Mouse (Mus musculus): ENCODE data around the gene Unc5b.

Gene Unc5b

DNA sequence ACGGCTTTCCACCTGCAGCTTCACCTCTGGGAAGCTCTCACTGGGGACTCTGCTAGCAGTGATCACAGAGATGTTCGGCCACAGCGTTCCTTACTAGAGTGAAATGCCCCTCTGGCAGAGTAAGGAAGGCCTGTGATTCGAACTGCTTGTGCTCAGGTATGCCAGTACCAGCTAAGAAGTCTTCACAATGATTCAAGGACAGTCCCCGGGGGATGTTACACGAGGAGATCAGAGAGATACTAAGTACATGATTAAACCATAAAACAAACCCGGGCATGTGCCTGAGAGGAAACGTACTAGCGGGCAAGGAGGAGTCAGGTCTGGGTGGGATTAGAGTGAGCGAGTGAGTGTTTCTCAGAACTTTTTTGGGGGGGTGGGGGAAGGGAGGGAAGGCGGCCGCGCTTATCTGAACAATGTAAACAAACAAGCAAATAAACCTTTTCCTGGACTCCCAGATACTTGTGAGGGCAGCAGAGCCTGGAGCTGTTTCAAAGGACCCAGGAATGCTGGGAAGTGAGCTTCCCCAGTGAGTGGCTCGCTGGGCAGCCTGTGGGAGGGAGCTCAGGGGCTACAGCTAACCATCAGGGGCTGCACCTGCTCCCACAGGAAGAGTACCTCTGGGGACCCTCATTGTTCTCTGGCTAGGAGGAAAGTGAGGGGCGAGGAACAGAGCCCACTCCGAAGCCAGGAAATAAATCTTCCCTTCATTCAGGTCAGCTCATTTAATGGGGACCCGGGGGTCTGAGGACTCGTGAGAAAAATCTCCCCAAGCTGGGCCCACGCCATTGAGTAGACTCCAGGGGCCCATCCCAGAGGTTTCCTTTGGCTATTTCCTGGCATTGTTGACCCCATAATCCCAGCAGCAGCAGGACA lies 30.9 kb downstream of the Unc5b start:
- DNase-seq (ENCODE audit: low read depth, low spot score): no peak

DNA sequence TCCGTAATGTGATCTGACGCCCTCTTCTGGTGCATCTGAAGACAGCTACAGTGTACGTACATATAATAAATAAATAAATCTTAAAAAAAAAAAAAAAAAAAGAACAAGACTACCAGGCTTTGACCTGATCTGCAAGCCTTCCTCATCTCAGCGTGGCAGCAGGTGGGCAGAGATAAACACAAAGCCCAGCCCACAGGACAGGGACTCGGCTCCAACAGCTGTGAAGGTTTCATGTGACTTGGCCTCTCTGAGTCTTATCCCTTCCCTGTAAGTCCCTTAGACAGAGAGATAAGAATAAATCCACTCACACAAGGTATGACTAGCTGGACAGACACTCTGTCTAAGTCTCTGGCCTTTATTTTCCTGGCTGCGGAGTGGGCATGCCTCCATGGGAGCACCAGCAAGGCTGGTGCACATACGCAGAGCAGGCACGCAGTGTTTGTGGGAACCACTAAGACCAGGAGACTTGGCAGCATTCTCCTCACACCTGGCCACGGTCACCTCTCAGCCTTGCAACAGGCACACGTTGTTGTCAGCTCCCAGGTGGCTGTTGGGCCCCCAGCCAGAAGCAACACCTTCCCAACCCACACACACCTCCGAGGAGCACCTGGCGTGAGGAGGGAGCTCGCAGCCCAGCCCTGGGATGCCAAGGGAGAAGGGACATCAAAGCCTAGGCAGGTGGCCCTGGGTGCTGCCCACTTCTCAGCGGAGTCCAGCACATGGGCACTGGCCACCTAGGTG lies 33.5 kb downstream of the Unc5b start:
- DNase-seq (ENCODE audit: low read depth, low spot score): no peak

DNA sequence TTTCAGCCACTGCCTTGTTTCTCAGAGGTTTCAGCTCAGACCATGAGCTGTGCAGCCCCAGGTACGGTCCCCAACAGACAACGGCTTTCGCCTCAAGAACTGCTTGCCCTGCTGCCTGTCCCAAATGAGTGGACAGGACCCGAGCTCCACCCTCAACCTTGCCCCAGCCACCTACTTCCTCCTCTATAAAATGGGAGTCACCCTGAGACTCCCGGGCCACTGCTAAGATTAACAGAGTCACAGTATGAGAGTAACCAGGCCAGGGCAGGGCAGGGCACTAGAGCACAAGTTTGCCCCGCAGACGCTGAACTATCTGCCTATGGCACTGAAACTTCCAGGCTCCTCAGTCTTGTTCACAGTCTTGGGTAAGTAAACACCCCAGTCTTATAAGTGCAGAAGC lies 34.9 kb downstream of the Unc5b start:
- DNase-seq (ENCODE audit: low read depth, low spot score): no peak

- no peak for DNase-seq (ENCODE audit: low read depth, low spot score)
Observed at GRCm38 (mm10) chr10:60796028-60796427, 35.4 kb downstream of the Unc5b start.

DNA sequence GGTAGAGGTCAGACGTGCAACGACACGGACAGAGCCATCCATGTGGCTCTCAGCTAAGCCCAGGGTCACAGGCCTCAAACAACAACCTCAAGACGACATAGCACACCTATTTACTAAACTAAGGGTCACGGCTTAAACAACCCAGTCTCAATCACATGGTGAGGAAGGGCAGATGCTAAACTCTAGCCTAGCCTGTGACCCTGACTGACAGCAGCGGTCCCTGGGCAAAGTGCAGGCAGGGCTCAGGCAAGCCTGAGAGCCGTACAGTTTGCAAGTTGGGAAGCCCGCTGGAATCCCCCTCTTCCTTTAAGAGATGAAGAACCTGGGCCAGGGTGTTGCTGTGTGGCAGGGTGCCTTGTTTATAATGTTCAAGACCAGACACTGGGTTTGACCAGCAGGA lies 36.6 kb downstream of the Unc5b start:
- no peak for DNase-seq (ENCODE audit: low read depth, low spot score)

DNA sequence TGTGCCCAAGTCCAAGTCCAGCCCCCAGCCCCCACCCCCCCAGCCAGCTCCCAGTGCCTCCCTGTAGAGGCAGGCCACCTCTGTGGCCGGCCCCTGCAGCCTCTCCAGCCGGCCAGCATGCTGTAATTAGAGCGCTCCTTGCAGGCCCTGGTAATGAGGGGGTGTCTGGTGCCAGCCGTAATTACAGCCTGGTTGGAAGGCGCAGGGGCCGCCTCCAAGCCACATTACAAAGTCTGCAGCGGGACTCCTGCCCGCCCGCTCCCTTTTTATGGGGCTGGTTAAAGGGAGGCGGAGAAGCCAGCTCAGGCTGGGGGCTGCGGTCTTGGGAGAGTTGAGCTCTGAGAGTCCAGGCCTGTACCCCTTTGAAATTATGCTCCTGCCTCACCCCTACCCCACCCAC lies 37.0 kb downstream of the Unc5b start:
- no peak for DNase-seq (ENCODE audit: low read depth, low spot score)

- no peak for DNase-seq (ENCODE audit: low read depth, low spot score)
Observed at GRCm38 (mm10) chr10:60792841-60793240, 38.5 kb downstream of the Unc5b start.

DNA sequence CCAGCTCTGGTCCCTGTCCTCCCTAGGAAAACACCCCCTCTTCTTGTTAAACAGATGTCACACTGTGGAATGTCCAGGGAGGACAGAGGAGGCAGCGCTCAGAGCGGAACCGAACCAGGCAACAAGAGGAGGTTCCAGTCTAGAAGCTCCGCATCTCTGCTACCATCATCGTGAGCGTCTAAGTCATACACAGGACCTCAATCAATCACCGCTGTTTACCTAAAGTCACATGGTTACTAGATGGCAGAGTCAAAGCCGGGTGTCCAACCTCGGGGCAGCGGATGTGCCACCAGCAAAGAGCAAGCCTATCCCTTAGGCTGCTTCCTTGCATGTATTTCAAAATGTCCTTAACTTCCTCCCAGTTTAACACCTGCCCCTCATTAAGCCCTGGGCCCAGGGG lies 39.0 kb downstream of the Unc5b start:
- no peak for DNase-seq (ENCODE audit: low read depth, low spot score)

DNA sequence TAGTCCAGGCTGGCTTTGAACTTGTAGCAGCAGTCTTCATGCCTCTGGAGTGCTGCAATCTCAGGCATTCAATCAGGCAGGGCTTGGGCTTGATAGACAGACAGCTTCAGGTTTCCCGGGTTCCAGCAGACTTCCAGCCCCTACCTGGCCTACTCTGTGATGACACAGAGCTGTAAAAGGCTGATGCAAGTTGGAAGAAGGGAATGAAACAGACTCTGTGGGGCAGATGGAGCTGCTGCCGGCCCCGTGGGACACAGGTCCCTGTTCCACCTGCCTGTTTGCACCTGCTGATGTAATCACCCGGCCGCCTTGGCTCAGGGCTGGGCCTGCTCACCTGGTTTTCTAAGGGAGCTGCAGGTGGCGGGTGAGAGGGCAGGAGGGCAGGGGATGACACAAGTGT lies 40.5 kb downstream of the Unc5b start:
- no peak for DNase-seq (ENCODE audit: low read depth, low spot score)

- no peak for DNase-seq (ENCODE audit: low read depth, low spot score)
Observed at GRCm38 (mm10) chr10:60787303-60788074, 43.9 kb downstream of the Unc5b start.

DNA sequence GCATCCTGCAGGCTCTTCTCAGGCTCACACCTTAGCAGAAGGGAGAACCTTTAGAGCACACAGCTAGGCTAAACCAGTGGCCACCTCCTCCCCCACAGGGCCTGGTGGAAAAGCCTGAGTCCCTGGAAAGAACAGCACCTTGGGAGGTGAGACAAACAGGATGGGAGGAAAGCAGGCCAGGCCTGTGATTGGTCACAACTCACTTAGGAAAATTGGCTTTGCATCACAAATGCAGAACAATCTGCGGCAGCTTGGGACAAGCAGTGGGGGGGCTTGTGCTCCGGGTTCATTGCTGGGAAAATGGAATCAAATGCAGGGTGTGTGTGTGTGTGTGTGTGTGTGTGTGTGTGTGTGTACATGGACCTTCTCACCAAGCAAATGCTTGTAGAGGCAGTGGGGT lies 47.8 kb downstream of the Unc5b start:
- DNase-seq (ENCODE audit: low read depth, low spot score): no peak

- peak; percentile 84 for DNase-seq (ENCODE audit: low read depth, low spot score)
Observed at GRCm38 (mm10) chr10:60779628-60780027, 51.8 kb downstream of the Unc5b start.

DNA sequence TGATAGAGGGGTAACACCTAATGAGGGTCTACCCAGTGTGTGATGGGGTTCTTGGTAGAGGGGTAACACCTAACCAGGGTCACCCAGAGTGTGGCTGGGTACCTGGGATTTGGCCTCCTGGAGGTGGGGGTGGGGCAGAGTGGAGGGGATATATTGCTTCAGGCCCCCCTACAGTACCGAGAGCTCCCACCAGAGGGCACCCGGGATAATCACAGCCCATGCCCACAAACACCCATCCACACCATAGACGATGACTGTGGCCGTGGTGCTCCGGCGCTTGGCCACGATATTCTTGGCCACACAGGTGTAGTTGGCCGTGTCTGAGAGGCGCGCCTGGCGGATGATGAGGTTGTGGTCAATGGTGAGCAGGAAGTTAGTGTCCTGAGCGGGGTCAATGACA lies 52.8 kb downstream of the Unc5b start:
- peak; percentile 58 for DNase-seq (ENCODE audit: low read depth, low spot score)

DNA sequence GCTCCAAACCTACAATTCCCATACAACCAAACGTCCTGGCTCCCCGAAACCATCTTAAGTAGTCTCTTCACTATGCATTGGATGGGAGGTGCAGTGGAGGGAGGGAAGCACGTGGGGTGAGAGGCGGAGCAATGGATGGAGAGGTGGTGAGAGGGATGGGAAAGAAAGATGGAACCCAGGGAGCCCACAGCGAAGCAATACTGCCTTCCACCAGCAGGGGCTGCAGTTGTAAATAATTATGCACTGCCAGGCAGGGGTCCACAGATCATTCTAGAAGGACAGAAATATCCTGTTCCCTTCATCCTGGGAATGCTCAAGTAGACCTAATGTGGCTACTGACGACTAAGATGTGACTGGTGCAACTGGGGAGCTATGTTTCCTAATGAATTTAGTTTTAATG lies 55.9 kb downstream of the Unc5b start:
- DNase-seq (ENCODE audit: low read depth, low spot score): no peak

DNA sequence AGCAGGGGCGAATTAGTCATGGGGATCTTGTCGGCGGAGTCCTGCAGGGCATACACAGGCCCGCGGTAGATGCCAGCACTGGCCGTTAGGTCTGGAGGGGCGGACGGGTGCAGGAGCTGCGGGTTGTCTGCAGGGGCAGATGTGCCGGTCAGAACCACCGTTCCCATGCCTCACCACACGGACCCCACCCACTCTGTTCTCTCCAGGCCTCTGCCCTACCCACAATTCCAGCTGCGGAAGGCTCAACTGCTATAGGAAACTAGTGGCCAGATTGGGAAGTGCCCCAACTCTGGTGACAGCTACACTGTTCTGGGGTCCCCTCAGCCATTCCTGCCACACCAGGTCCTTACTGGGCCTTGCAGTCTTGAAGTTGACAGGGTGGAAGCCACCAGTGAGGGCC lies 56.8 kb downstream of the Unc5b start:
- no peak for DNase-seq (ENCODE audit: low read depth, low spot score)

DNA sequence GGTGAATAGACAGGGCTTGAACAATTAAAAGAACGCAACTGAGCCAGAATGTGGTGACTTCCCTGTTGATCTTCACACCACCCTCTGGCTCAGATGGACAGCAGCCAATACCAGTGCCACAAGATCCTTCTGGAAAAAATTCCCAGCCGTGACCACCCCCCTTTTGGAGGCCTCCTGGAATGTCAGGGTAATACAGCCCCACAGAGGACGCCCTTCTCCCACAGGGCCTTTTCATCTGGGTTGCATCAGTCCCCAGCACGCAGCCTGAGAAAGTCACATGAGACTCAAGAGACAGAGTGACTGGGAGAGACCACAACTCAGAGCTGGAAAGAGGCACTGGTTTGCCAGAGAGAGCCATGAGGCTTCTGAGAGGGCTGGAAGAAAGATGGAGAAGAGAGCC lies 60.5 kb downstream of the Unc5b start:
- DNase-seq (ENCODE audit: low read depth, low spot score): no peak

DNA sequence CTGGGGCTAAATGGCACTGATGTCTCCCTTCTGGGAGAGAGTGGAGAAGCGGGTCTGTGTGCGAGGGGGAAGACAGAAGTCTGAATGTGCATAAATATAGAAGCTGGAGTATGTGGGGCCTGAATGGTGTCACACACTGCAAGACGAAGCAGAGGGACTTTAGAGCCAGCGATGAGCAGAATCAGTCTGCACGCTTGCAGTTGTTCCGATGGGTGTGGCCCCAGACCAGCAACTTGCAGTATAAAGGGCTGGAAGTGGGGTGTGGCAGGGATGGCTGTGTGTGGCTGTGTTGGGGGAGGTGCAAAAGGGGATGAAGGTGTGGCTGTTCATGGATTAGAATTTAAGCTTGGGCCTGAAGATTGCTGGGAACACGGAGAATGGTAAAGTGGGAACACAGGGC lies 62.8 kb downstream of the Unc5b start:
- DNase-seq (ENCODE audit: low read depth, low spot score): no peak

DNA sequence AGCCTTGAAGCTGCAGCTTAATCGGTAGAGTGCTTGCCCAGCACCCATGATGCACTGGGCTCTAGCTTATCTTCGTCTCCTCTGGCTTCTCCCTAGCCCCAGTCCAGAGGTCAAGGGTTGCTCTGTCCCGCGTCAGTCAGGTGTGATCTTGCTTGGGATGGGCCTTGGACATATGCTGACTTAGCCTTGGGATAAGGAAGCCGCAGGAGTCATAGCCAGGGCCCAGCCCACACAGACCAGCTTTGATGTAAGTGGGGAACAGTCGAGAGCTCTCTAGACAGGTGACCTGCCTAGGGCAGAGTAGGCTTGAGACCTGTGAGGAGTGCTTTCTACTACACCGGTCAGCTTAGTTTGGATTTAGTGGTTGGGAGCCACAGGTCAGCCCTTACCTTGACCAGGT lies 64.0 kb downstream of the Unc5b start:
- no peak for DNase-seq (ENCODE audit: low read depth, low spot score)

DNA sequence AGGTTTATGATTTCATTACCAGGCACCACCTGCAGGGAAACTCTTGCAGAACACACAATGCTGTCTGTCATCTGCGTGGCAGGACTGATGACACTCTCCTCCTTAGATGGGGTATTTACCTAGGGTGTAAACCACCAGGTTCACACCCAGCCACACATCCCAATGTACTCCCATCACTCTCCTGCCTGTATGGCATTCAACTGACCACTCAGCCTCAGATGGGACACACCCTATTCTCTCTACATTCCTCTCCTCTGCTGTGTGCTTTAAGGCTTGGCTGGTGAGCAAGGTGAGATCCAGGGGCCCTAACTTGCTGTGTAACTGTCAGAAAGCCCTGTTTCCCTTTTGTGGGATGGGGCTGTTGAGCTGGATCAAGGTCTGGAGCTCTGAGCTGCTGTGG lies 69.3 kb downstream of the Unc5b start:
- no peak for DNase-seq (ENCODE audit: low read depth, low spot score)

GRCm38 (mm10) chr10:60760377-60760776 lies 71.0 kb downstream of the Unc5b start:
- peak; percentile 95 for DNase-seq (ENCODE audit: low read depth, low spot score)

DNA sequence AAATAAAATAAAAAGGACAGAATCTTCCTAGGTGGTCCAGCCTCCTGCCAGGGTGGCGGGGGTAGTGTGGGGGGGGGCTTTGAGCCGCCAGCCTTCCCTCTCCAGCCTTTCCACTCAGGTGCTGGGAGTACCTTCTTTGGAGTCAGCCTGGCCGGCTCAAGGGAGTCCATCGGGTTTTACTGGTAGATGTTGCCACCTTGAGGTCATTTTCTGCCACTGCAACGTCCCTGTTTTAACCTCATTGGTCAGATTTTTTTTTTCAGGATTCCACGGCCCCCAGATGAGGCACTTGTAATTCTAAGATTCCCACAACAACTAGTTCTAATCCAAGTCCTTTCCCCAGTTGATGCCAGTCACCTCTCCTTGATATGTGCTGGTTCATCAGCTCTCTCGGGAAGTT lies 74.4 kb downstream of the Unc5b start:
- DNase-seq (ENCODE audit: low read depth, low spot score): peak; percentile 65

DNA sequence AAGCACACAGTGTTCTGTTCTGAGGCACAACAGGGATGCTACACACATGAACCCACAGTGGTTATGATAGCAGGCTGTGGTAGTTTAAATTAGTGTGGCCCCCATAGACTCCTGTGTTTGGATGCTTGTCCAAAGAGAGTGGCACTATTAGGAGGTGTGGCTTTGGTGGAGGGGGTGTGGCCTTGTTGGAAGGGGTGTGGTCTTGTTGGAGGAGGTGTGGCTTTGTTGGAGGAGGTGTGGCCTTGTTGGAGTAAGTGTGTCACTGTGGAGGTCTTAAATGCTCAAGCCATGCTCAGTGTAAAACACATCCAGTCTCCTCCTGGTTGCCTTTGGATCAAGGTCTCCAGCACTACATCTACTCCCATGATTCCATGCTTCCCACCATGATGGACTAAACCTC lies 75.2 kb downstream of the Unc5b start:
- DNase-seq (ENCODE audit: low read depth, low spot score): no peak
